Mouse (Mus musculus): ENCODE data around the gene Wdr48.

Gene Wdr48

DNA sequence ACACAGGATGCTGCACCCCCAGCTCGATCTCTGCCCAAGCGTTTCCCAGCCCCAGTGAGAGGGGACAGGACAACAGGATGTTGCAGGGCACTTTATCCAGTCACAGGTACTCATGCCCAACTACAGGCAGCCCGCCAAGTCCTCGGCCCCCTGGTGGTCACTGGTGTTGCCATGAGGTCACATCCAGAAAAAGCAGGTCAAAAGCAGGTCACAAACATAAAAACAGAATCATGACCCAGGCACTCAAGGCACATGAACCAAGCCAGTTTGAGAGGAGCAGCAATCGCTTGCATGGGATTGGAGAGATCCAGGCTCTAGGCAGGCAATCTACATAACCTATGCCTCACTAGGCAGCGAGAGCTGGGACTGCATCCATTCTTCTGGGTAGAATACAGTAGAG is 75.5 kb downstream of the Wdr48 start:
- peak; percentile 59 for DNase-seq (ENCODE audit: low read depth, low spot score)

DNA sequence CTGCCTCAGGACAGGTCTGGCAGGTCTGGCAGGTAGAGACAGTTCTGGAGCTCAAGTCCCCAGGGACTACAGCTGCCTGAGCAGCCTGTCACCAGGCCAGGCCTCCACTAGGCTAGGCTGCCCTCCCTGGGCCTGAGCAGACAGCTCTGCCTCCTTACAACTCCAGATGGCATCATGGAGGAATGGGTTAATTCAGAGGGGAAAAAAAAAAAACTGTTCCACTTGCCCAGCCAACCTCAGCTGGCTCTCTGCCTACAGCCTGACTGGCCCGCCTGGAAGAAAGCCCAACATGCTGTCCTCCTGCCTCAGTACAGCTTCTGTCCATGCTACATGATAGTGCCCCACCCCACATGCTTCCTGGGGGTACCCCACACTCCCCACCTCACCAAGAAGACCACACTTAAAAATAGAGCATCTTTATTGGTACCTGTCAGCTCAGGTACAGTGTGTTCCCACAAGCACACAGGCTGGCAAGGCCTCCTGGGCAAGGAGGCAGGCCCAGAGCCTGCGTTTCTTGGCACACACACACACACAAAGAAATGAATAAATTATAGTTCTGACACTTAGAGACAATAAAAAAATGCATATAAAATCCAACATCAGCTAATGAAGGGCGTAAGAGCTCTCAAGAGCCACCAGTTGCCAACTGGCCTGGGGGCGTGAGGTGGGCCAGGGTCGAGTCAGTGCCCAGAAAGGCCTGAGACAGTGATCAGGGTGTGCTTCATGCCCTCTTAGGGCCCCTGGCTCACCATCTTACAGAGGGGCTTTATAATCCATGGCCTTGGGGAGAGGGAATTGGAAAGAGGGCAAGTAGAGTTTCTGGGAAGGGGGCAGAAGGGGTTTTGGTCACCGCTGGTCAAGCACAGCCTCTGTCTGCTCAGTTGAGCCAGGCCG is 76.3 kb downstream of the Wdr48 start:
- DNase-seq (ENCODE audit: low read depth, low spot score), result no peak

DNA sequence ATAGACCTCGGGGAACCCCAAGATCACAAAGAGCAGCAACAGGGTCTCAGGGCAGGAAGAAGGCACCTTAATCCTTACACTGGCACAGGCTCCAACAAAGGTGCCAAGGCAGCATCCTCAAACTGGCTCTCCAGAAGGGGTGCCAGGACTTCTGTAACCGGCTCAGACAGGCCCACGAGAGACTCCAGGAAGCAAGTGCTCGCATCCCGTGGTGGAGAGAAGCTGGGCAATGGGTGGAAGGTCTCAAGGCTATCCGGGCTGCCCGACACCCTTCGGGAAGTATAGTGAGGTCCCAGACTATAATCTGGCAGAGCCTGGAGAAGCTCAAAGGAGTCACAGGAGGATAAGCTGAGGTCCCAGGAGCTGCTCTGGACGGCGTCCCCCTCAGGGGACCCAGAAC is 77.5 kb downstream of the Wdr48 start:
- no peak for DNase-seq (ENCODE audit: low read depth, low spot score)

DNA sequence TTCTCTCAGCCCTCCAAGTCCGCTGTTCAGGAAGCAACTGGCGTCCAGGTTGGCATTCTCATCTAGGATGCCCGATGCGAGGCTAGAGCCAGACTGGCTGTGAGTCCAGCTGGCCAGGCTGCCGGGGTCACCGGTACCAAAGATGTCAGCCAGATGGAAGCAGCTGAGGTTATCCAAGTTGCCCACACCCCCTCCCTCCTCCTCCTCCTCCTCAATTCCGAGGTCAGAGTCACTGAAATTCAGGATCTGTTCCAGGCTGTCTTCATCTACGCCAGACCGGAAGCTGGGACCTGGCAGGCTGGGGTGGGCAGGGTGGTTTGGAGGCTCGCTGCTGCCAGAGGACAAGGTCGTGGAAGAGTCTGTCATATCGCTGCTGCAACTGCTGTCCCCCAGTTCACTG is 77.9 kb downstream of the Wdr48 start:
- no peak for DNase-seq (ENCODE audit: low read depth, low spot score)

DNA sequence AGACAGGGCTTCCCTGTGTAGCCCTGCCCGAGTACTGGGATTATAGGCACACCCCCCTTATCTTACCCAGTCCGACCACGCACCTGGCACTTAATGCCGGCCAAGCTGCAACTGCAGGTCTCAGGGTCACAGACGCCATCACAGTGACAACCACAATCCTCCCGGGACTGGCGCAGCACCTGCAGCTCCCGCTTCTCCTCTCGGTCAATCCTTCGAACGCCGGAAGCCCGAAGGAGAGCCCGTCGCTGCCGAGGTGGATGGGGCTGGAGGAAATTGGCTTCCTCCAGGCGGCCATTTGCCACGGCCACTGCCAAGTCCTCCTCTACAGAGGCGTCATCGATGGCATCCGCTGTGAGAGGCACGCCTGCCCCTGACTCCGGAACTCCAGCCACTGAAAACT is 78.6 kb downstream of the Wdr48 start:
- DNase-seq (ENCODE audit: low read depth, low spot score), result no peak

DNA sequence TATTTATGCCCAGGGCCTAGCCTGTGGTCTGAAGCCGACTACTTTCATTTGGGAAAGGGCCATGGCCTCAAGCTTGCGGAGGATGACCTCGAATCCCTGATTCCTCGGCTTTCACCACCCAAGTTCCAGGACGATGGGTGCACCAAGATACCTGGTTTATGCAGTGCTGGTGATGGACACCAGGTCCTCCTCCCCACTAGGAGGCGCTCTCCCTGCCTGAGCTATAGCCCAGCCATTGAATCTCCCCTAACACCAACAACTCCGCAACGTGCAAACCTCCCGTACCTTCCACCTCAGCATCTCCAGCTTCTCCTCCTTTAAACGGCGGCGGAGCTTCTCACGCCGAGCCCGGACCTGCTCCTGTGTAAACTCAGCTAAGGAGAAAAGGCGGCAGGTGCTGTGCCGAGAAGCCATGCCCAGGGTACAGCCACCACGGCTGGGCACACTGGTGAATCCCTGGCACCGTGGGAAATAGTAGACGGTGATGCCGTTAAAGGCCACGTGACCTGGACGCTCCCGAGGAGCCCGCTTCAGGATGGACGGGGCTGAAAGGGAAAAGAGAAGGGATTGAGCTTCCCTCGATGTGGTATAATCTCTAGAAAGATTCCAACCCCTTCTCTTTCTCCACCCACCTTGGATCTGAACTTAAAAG is 79.3 kb downstream of the Wdr48 start:
- peak; percentile 93 for DNase-seq (ENCODE audit: low read depth, low spot score)

DNA sequence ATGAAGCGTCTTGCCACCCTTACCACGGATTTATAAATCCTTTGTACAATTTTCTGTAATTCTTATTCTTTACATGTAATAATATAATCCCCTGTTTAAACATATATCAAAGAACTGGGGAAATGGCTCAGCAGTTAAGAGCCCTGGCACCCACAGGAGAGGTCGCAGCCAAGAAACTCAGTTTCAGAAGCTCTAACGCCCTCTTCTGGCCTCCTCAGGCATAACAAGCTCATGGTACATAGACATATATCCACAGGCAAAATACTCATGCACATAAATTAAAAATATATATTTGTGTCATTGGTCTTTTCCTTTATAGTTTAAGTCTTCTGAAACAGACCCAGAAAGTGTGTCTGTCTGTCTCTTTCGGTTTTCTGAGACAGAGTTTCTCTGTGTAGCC is 79.9 kb downstream of the Wdr48 start:
- peak; percentile 72 for DNase-seq (ENCODE audit: low read depth, low spot score)

DNA sequence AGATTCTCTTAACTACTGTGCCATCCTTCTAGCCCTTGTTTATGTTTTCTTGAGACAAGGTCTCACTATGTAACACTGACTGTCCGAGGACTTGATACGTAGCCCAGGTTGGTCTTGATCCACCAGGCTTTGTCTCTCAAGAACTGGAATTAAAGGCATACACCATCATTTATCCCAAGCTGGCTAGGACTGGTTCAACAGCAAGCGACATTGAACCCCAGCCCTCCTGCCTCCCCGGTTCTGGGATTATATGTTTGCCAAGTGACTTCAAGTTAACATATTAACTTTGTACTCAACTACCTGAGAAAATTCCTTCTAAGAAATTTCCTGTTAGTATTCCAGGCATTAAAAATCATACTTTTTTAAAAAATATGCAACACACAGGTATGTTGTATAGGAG is 80.6 kb downstream of the Wdr48 start:
- DNase-seq (ENCODE audit: low read depth, low spot score), result no peak
